Mouse (Mus musculus) frontal cortex, adult 2 months (tissue): Measurements from ENCODE around the gene Rab29. TPM values are rescaled to one million over a fixed set of nuclear protein-coding genes. Genes with fewer than 3 reads are reported as not detected.
"Not testable (repeated sequence)": the region's sequence is repeated elsewhere in the genome, so short reads cannot be mapped to it uniquely, and the experiment has no call there.

ENCODE experiments used
- DNase-seq, 2 experiments: peaks; one replicate each; pipeline ENCODE4 v3.0.0; 2022; ENCODE audit warnings: low spot score in 1 of 2; ENCODE audit errors: extremely low spot score in 1 of 2
- polyA plus RNA-seq: library from polyadenylated mRNA; depleted of rRNA; stranded (reverse); fragments of >200 nt; gene quantifications from 2 replicates; pipeline ENCODE4 v1.2.3, GENCODE M21; 2012

Gene Rab29
- polyA plus RNA-seq, 1 experiment, result 10.6 TPM

GRCm38 (mm10) chr1:131846255-131846654 lies 20.8 kb upstream of the Rab29 start:
- peak in 1 of 2 experiments; percentile 74 for DNase-seq

GRCm38 (mm10) chr1:131861811-131862210 lies 5.2 kb upstream of the Rab29 start:
- no peak for DNase-seq

- no peak for DNase-seq
Observed at GRCm38 (mm10) chr1:131865596-131865995, 1.4 kb upstream of the Rab29 start.

- no peak for DNase-seq
Observed at GRCm38 (mm10) chr1:131866304-131866999, 572 bp upstream of the Rab29 start.

GRCm38 (mm10) chr1:131867946-131868290 lies 894 bp downstream of the Rab29 start:
- no peak for DNase-seq

- no peak for DNase-seq
Observed at GRCm38 (mm10) chr1:131869561-131869960, 2.5 kb downstream of the Rab29 start.

- DNase-seq, result no peak
Observed at GRCm38 (mm10) chr1:131872856-131873255, 5.8 kb downstream of the Rab29 start.

- no peak for DNase-seq
Observed at GRCm38 (mm10) chr1:131879816-131880215, 12.8 kb downstream of the Rab29 start.

GRCm38 (mm10) chr1:131882787-131883186 lies 15.8 kb downstream of the Rab29 start:
- DNase-seq, result no peak

GRCm38 (mm10) chr1:131886173-131886572 lies 19.1 kb downstream of the Rab29 start:
- DNase-seq, result no peak

GRCm38 (mm10) chr1:131886641-131887040 lies 19.6 kb downstream of the Rab29 start:
- DNase-seq, result peak in 1 of 2 experiments; percentile 42

- DNase-seq, result no peak
Observed at GRCm38 (mm10) chr1:131890043-131890658, 23.1 kb downstream of the Rab29 start.

- no peak for DNase-seq
Observed at GRCm38 (mm10) chr1:131891436-131891835, 24.4 kb downstream of the Rab29 start.

GRCm38 (mm10) chr1:131902679-131903078 lies 35.7 kb downstream of the Rab29 start:
- DNase-seq, result no peak

- no peak for DNase-seq
Observed at GRCm38 (mm10) chr1:131903251-131903650, 36.2 kb downstream of the Rab29 start.

GRCm38 (mm10) chr1:131905497-131905896 lies 38.5 kb downstream of the Rab29 start:
- peak in 1 of 2 experiments; percentile 20 for DNase-seq

- no peak for DNase-seq
Observed at GRCm38 (mm10) chr1:131908456-131908855, 41.4 kb downstream of the Rab29 start.

- DNase-seq, result not testable (repeated sequence)
Observed at GRCm38 (mm10) chr1:131909236-131909635, 42.2 kb downstream of the Rab29 start.

GRCm38 (mm10) chr1:131910001-131910648 lies 43.1 kb downstream of the Rab29 start, which contains the start of gene Nucks1:
TSS of gene Nucks1 (plus strand) at chr1:131910534.
- DNase-seq, result peak; percentile 99

- DNase-seq, result peak; percentile 12 to 51
Observed at GRCm38 (mm10) chr1:131910674-131911558, 43.9 kb downstream of the Rab29 start.

GRCm38 (mm10) chr1:131917634-131918033 lies 50.6 kb downstream of the Rab29 start:
- DNase-seq, result no peak
